Mouse (Mus musculus): Measurements from ENCODE around the gene Prss29.

Gene Prss29

GRCm38 (mm10) chr17:25345462-25345861 lies 27.0 kb downstream of the Prss29 start, which contains the start of gene Tpsab1:
Gene Tpsab1 (minus strand): TSS chr17:25345562.
- no peak for DNase-seq (ENCODE audit: low spot score)

DNA sequence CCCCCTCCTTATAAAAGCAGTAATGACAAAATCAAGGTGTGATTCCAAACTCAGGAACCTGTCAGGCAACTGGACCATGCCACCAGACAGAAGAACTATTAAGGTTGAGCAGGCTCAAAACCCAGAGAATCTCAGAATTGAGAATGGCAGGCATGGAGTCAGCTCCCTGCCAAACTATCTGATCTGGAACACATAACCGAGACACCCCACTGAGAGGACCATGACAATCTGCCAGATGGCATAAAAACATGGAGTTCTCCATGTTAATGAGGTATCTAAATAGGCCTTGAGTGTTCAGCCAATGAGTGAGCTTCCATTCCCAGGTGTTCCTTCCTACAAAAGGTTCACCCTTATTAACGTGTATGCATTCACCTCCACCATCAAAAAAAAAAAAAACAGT lies 42.8 kb downstream of the Prss29 start:
- no peak for DNase-seq (ENCODE audit: low spot score)

- peak; percentile 65 for DNase-seq (ENCODE audit: low spot score)
These were observed 45.3 kb downstream of the Prss29 start for GRCm38 (mm10) chr17:25363726-25364125.

- DNase-seq (ENCODE audit: low spot score): no peak
These were observed 47.6 kb downstream of the Prss29 start, which contains the start of gene Tpsb2 for GRCm38 (mm10) chr17:25366005-25366404. Gene Tpsb2 (plus strand): TSS chr17:25366305.

GRCm38 (mm10) chr17:25368973-25369372 lies 50.5 kb downstream of the Prss29 start, which contains the start of gene Tpsg1:
Gene Tpsg1 (plus strand): TSS chr17:25369273.
- no peak for DNase-seq (ENCODE audit: low spot score)

Measured in adipocyte (in vitro differentiated cells).